Mouse (Mus musculus): ENCODE results near the gene Krtap16-1. TPM values are rescaled to one million over a fixed set of nuclear protein-coding genes. Genes with fewer than 3 reads are reported as not detected.

The Krtap16-1 gene
- total RNA-seq, 2 experiments from 2014 or later = not detected

DNA sequence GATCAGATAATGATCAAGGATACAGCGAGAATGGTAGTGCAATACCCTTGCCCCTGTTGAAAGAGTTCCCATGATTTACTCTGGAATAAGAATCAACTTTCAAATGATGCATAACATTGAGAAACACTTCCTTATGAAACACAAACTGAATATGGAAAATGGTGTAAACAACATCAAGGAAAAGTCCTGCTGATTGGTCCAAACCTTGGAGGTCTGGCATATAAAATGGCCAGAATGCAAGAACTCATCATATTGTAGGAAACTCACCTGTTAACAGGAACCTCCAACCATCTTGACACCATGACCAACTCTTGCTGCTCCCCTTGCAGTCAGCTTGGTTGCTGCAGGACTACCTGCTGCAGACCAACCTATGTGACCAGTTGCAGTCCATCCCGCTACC lies 38.2 kb downstream of the Krtap16-1 start, which contains the start of gene Krtap9-5:
TSS of gene Krtap9-5 (plus strand) at position 301 of the 400 bp plus-strand sequence.
- no peak for DNase-seq

- DNase-seq = no peak
Observed at GRCm38 (mm10) chr11:99937751-99938264, 48.6 kb downstream of the Krtap16-1 start.

DNA sequence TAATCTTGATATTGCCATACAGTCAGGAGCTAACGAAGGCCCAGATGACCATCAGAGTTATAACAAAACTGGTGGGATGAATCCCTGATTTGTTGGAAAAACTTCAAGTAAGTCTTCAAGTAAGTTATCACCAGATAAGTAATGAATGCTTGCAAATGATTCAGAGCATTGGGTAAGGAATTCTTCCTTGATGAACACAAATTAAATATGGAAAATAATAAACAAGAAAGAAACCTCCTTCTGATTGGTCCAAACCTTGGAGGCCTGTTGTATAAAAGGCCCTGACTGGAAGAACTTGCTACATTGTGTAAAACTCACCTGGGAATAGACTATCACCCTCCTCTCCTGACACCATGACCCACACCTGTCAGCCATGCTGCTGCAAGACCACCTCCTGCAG lies 50.4 kb downstream of the Krtap16-1 start, which contains the start of gene Krtap31-2:
TSS of gene Krtap31-2 (plus strand) at position 301 of the 400 bp plus-strand sequence.
- DNase-seq = no peak

Other genes starting within 250 kb of the Krtap16-1 start
- not detected for gene Gm11595, start 213.7 kb downstream of the Krtap16-1 start, total RNA-seq (2021)
- not detected for gene Krtap4-8, start 205.9 kb downstream of the Krtap16-1 start, total RNA-seq (2021)
- gene Krtap4-9, start 201.4 kb downstream of the Krtap16-1 start, total RNA-seq (2021) = not detected
- gene Gm11596, start 193.1 kb downstream of the Krtap16-1 start, total RNA-seq (2021) = not detected
- not detected for gene Gm11569, start 187.7 kb downstream of the Krtap16-1 start, total RNA-seq (2021)
- not detected for gene Gm11554, start 182.2 kb downstream of the Krtap16-1 start, total RNA-seq (2021)
- gene Krtap4-13, start 176.7 kb downstream of the Krtap16-1 start, total RNA-seq (2021) = not detected
- not detected for gene Gm11564, start 170.9 kb downstream of the Krtap16-1 start, total RNA-seq (2021)
- not detected for gene 2300003K06Rik, start 148.5 kb downstream of the Krtap16-1 start, total RNA-seq (2021)
- gene Krtap4-16, start 135.0 kb downstream of the Krtap16-1 start, total RNA-seq (2021) = not detected
- not detected for gene Gm11568, start 128.7 kb downstream of the Krtap16-1 start, total RNA-seq (2021)
- not detected for gene Gm11559, start 122.1 kb downstream of the Krtap16-1 start, total RNA-seq (2021)
- gene Krtap9-1, start 113.2 kb downstream of the Krtap16-1 start, total RNA-seq (2021) = not detected
- gene Gm11567, start 107.4 kb downstream of the Krtap16-1 start, total RNA-seq (2021) = not detected
- gene Krtap31-1, start 78.7 kb downstream of the Krtap16-1 start, total RNA-seq (2021) = not detected
- gene Gm11565, start 71.8 kb downstream of the Krtap16-1 start, total RNA-seq (2021) = not detected
- gene Krtap31-2, start 50.3 kb downstream of the Krtap16-1 start, total RNA-seq (2021) = not detected
- not detected for gene Krtap9-5, start 38.1 kb downstream of the Krtap16-1 start, total RNA-seq (2021)
- not detected for gene Krtap29-1, start 7.5 kb downstream of the Krtap16-1 start, total RNA-seq (2021)
- gene Krtap17-1, start 7.4 kb upstream of the Krtap16-1 start, total RNA-seq (2021) = not detected
- not detected for gene Krt33a, start 29.6 kb upstream of the Krtap16-1 start, total RNA-seq (2021)
- not detected for gene Krt33b, start 43.3 kb upstream of the Krtap16-1 start, total RNA-seq (2021)
- gene Krt34, start 55.0 kb upstream of the Krtap16-1 start, total RNA-seq (2021) = not detected
- not detected for gene Krt31, start 64.0 kb upstream of the Krtap16-1 start, total RNA-seq (2021)
- not detected for gene Krt32, start 101.6 kb upstream of the Krtap16-1 start, total RNA-seq (2021)
- not detected for gene Krt35, start 109.6 kb upstream of the Krtap16-1 start, total RNA-seq (2021)
- not detected for gene Krt36, start 119.0 kb upstream of the Krtap16-1 start, total RNA-seq (2021)
- not detected for gene Krt13, start 135.0 kb upstream of the Krtap16-1 start, total RNA-seq (2021)
- 1 to 10 TPM in 1 of 2 experiments, not detected in 1; 1.4 TPM for gene Krt15, start 149.3 kb upstream of the Krtap16-1 start, total RNA-seq (2021)
- 1 to 10 TPM; 4.0 to 9.1 TPM for gene Krt19, start 162.1 kb upstream of the Krtap16-1 start, total RNA-seq (2021)
- not detected for gene Krt9, start 206.6 kb upstream of the Krtap16-1 start, total RNA-seq (2021)
- gene Krt14, start 221.0 kb upstream of the Krtap16-1 start, total RNA-seq (2021) = not detected